Mouse (Mus musculus) MEL (cell line): ENCODE data around the gene Slc22a17. TPM values are rescaled to one million over a fixed set of nuclear protein-coding genes. Genes with fewer than 3 reads are reported as not detected.
"Not testable (repeated sequence)": the region's sequence is repeated elsewhere in the genome, so short reads cannot be mapped to it uniquely, and the experiment has no call there.

Experiments
- DNase-seq: peaks from one replicate; pipeline ENCODE4 v3.0.0; 2011; ENCODE audit warnings: low read depth, low spot score
- H3K27ac ChIP-seq: 2 replicates; pipeline ENCODE4 v1.5.1; 2012; ENCODE audit warnings: low read depth, mild to moderate bottlenecking, control low read depth, low read length, moderate library complexity; ENCODE audit not compliant: control insufficient read depth
- H3K27me3 ChIP-seq, 2 experiments: fragments of 150-350 bp in 1 of 2; sonication (generic) in 1 of 2; 2 replicates each; pipeline ENCODE4 v1.6.1; 2012; ENCODE audit warnings: low read length in 2 of 2, mild to moderate bottlenecking in 2 of 2, improper control_type of control experiment in 1 of 2, moderate library complexity in 1 of 2; ENCODE audit not compliant: insufficient read depth in 2 of 2, control insufficient read depth in 1 of 2
- H3K36me3 ChIP-seq, 2 experiments: 2 replicates each; pipeline ENCODE4 v1.6.1; 2012 to 2014; ENCODE audit warnings: low read length in 2 of 2, improper control_type of control experiment in 1 of 2, inconsistent platforms in 1 of 2, mild to moderate bottlenecking in 1 of 2; ENCODE audit not compliant: insufficient read depth in 2 of 2, control insufficient read depth in 1 of 2
- H3K4me1 ChIP-seq, 2 experiments: fragments of 150-350 bp in 1 of 2; sonication (generic) in 1 of 2; 2 replicates each; pipeline ENCODE4 v1.6.1; 2012; ENCODE audit warnings: low read length in 2 of 2, improper control_type of control experiment in 1 of 2, mild to moderate bottlenecking in 1 of 2; ENCODE audit not compliant: insufficient read depth in 2 of 2, control insufficient read depth in 1 of 2
- H3K4me3 ChIP-seq, 2 experiments: fragments of 150-350 bp in 1 of 2; sonication (generic) in 1 of 2; 2 replicates each; pipeline ENCODE4 v1.5.1; 2012; ENCODE audit warnings: low read depth in 2 of 2, low read length in 2 of 2, mild to moderate bottlenecking in 2 of 2, moderate library complexity in 2 of 2, control low read depth in 1 of 2, improper control_type of control experiment in 1 of 2; ENCODE audit not compliant: control insufficient read depth in 1 of 2, insufficient read depth in 1 of 2
- H3K79me2 ChIP-seq: 2 replicates; pipeline ENCODE4 v1.6.1; 2012; ENCODE audit warnings: mild to moderate bottlenecking, low read length, moderate library complexity; ENCODE audit not compliant: control insufficient read depth, poor library complexity, insufficient read depth
- H3K9ac ChIP-seq: 2 replicates; pipeline ENCODE4 v1.6.1; 2012; ENCODE audit warnings: low read depth, mild to moderate bottlenecking, control low read depth, low read length, moderate library complexity; ENCODE audit not compliant: control insufficient read depth, poor library complexity, severe bottlenecking
- H3K9me3 ChIP-seq: fragments of 150-350 bp; sonication (generic); replicated peaks from 2 replicates; pipeline ENCODE4 v1.6.1; 2012; ENCODE audit warnings: mild to moderate bottlenecking, low read length, improper control_type of control experiment, moderate library complexity; ENCODE audit not compliant: insufficient read depth
- BHLHE40 ChIP-seq: IDR thresholded peaks from 2 replicates; pipeline ENCODE4 v1.6.1; 2012; ENCODE audit warnings: low read depth, mild to moderate bottlenecking, inconsistent platforms, low read length, improper control_type of control experiment, borderline replicate concordance
- CHD1 ChIP-seq: IDR thresholded peaks from 2 replicates; pipeline ENCODE4 v1.6.1; 2012; ENCODE audit warnings: low read depth, mild to moderate bottlenecking, inconsistent platforms, low read length, improper control_type of control experiment
- CHD2 ChIP-seq: IDR thresholded peaks from 2 replicates; pipeline ENCODE4 v1.6.1; 2011; ENCODE audit warnings: low read length, improper control_type of control experiment
- CTCF ChIP-seq, 3 experiments: IDR thresholded peaks in 2 of 3; conservative IDR thresholded peaks in 1 of 3; 2 replicates each; pipeline ENCODE4 v1.5.1; 2011 to 2012; ENCODE audit warnings: low read length in 3 of 3, low read depth in 2 of 3, mild to moderate bottlenecking in 2 of 3, improper control_type of control experiment in 1 of 3, inconsistent platforms in 1 of 3, mixed read lengths in 1 of 3, moderate library complexity in 1 of 3; ENCODE audit not compliant: control insufficient read depth in 1 of 3, insufficient read depth in 1 of 3, poor library complexity in 1 of 3, severe bottlenecking in 1 of 3
- ELF1 ChIP-seq: IDR thresholded peaks from 2 replicates; pipeline ENCODE4 v1.6.1; 2014; ENCODE audit warnings: low read depth, mild to moderate bottlenecking, inconsistent platforms, low read length, improper control_type of control experiment, moderate library complexity
- ETS1 ChIP-seq: IDR thresholded peaks from 2 replicates; pipeline ENCODE4 v1.6.1; 2012; ENCODE audit warnings: low read depth, mild to moderate bottlenecking, inconsistent platforms, low read length, improper control_type of control experiment, moderate library complexity
- GABPA ChIP-seq: IDR thresholded peaks from 2 replicates; pipeline ENCODE4 v1.6.1; 2012; ENCODE audit warnings: low read depth, mild to moderate bottlenecking, inconsistent platforms, low read length, improper control_type of control experiment, moderate library complexity
- HCFC1 ChIP-seq: IDR thresholded peaks from 2 replicates; pipeline ENCODE4 v1.6.1; 2012; ENCODE audit warnings: low read depth, mild to moderate bottlenecking, inconsistent platforms, low read length, improper control_type of control experiment, moderate library complexity
- KAT2A ChIP-seq: conservative IDR thresholded peaks from 2 replicates; pipeline ENCODE4 v1.6.1; 2012; ENCODE audit warnings: low read depth, low read length, improper control_type of control experiment, inconsistent platforms
- MAFK ChIP-seq: IDR thresholded peaks from 2 replicates; pipeline ENCODE4 v1.6.1; 2011; ENCODE audit warnings: low read depth, mild to moderate bottlenecking, low read length, improper control_type of control experiment, borderline replicate concordance
- MAX ChIP-seq: IDR thresholded peaks from 2 replicates; pipeline ENCODE4 v1.6.1; 2011; ENCODE audit warnings: low read length, improper control_type of control experiment
- MAZ ChIP-seq: IDR thresholded peaks from 2 replicates; pipeline ENCODE4 v1.6.1; 2012; ENCODE audit warnings: low read depth, mild to moderate bottlenecking, inconsistent platforms, low read length, improper control_type of control experiment
- MEF2A ChIP-seq: IDR thresholded peaks from 2 replicates; pipeline ENCODE4 v1.6.1; 2014; ENCODE audit warnings: low read depth, mild to moderate bottlenecking, inconsistent platforms, low read length, improper control_type of control experiment; ENCODE audit not compliant: poor library complexity, insufficient replicate concordance, severe bottlenecking; ENCODE audit errors: extremely low read depth
- MXI1 ChIP-seq: IDR thresholded peaks from 2 replicates; pipeline ENCODE4 v1.6.1; 2011; ENCODE audit warnings: mild to moderate bottlenecking, low read depth, low read length, improper control_type of control experiment
- MYB ChIP-seq: IDR thresholded peaks from 2 replicates; pipeline ENCODE4 v1.6.1; 2011; ENCODE audit warnings: mild to moderate bottlenecking, low read depth, low read length, improper control_type of control experiment
- NELFE ChIP-seq: IDR thresholded peaks from 2 replicates; pipeline ENCODE4 v1.6.1; 2011; ENCODE audit warnings: low read depth, low read length, improper control_type of control experiment
- NRF1 ChIP-seq: IDR thresholded peaks from 2 replicates; pipeline ENCODE4 v1.6.1; 2014; ENCODE audit warnings: low read depth, mild to moderate bottlenecking, inconsistent platforms, low read length, improper control_type of control experiment, moderate library complexity; ENCODE audit not compliant: poor library complexity, insufficient read depth, severe bottlenecking
- POLR2A ChIP-seq, 2 experiments: IDR thresholded peaks; 2 replicates each; pipeline ENCODE4 v1.6.1; 2011 to 2012; ENCODE audit warnings: low read length in 2 of 2, mild to moderate bottlenecking in 2 of 2, control low read depth in 1 of 2, improper control_type of control experiment in 1 of 2, low read depth in 1 of 2, moderate library complexity in 1 of 2; ENCODE audit not compliant: control insufficient read depth in 1 of 2, insufficient read depth in 1 of 2, poor library complexity in 1 of 2
- POLR2AphosphoS2 ChIP-seq: IDR thresholded peaks from 2 replicates; pipeline ENCODE4 v1.6.1; 2011; ENCODE audit warnings: low read length, improper control_type of control experiment
- POLR2AphosphoS5 ChIP-seq: IDR thresholded peaks from 2 replicates; pipeline ENCODE4 v1.6.1; 2012; ENCODE audit warnings: low read depth, borderline replicate concordance, mild to moderate bottlenecking, inconsistent platforms, low read length, moderate library complexity, mixed read lengths
- RAD21 ChIP-seq: IDR thresholded peaks from 2 replicates; pipeline ENCODE4 v1.6.1; 2011; ENCODE audit warnings: mild to moderate bottlenecking, low read depth, low read length, improper control_type of control experiment
- RCOR1 ChIP-seq: IDR thresholded peaks from 2 replicates; pipeline ENCODE4 v1.6.1; 2012; ENCODE audit warnings: low read depth, mild to moderate bottlenecking, inconsistent platforms, low read length, improper control_type of control experiment
- SIN3A ChIP-seq: IDR thresholded peaks from 2 replicates; pipeline ENCODE4 v1.6.1; 2012; ENCODE audit warnings: low read length, improper control_type of control experiment, inconsistent platforms
- SMC3 ChIP-seq: IDR thresholded peaks from 2 replicates; pipeline ENCODE4 v1.6.1; 2011; ENCODE audit warnings: low read depth, low read length, improper control_type of control experiment
- TAL1 ChIP-seq: IDR thresholded peaks from 2 replicates; pipeline ENCODE4 v1.6.1; 2012; ENCODE audit warnings: mild to moderate bottlenecking, inconsistent platforms, low read length, moderate library complexity, mixed read lengths
- TBP ChIP-seq: IDR thresholded peaks from 2 replicates; pipeline ENCODE4 v1.8.0; 2011; ENCODE audit warnings: low read depth, low read length, improper control_type of control experiment
- UBTF ChIP-seq: IDR thresholded peaks from 2 replicates; pipeline ENCODE4 v1.6.1; 2012; ENCODE audit warnings: low read depth, mild to moderate bottlenecking, inconsistent platforms, low read length, improper control_type of control experiment, moderate library complexity, borderline replicate concordance; ENCODE audit not compliant: insufficient read depth
- USF2 ChIP-seq, 2 experiments: IDR thresholded peaks; 2 replicates each; pipeline ENCODE4 v1.6.1; 2011 to 2012; ENCODE audit warnings: improper control_type of control experiment in 2 of 2, low read length in 2 of 2, borderline replicate concordance in 1 of 2, inconsistent platforms in 1 of 2, low read depth in 1 of 2, mild to moderate bottlenecking in 1 of 2; ENCODE audit not compliant: insufficient read depth in 1 of 2
- ZC3H11A ChIP-seq: IDR thresholded peaks from 2 replicates; pipeline ENCODE4 v1.6.1; 2012; ENCODE audit warnings: low read depth, mild to moderate bottlenecking, inconsistent platforms, low read length, improper control_type of control experiment
- ZKSCAN1 ChIP-seq: IDR thresholded peaks from 2 replicates; pipeline ENCODE4 v1.6.1; 2012; ENCODE audit warnings: low read depth, mild to moderate bottlenecking, inconsistent platforms, low read length, improper control_type of control experiment, moderate library complexity
- ZNF384 ChIP-seq: IDR thresholded peaks from 2 replicates; pipeline ENCODE4 v1.6.1; 2012; ENCODE audit warnings: low read depth, mild to moderate bottlenecking, inconsistent platforms, low read length, improper control_type of control experiment
- polyA plus RNA-seq, 2 experiments: library from polyadenylated mRNA; stranded (reverse) in 1 of 2; unstranded in 1 of 2; fragments of >175 nt in 1 of 2; fragments of >200 nt in 1 of 2; gene quantifications; 2 replicates each; pipeline versions ENCODE4 v1.2.1 to v1.2.4; 2012; ENCODE audit warnings: low replicate concordance in 2 of 2, low read depth in 1 of 2; ENCODE audit not compliant: insufficient read length in 2 of 2, insufficient read depth in 1 of 2, missing spikeins in 1 of 2
- total RNA-seq: library from RNA; depleted of rRNA; stranded (reverse); fragments of 300-350 nt; gene quantifications from 2 replicates; pipeline ENCODE4 v1.2.3, GENCODE M21; 2012

Slc22a17 gene
- total and polyA plus RNA-seq, 3 experiments, result 0.31 to 1.1 TPM; not detected in 1

DNA sequence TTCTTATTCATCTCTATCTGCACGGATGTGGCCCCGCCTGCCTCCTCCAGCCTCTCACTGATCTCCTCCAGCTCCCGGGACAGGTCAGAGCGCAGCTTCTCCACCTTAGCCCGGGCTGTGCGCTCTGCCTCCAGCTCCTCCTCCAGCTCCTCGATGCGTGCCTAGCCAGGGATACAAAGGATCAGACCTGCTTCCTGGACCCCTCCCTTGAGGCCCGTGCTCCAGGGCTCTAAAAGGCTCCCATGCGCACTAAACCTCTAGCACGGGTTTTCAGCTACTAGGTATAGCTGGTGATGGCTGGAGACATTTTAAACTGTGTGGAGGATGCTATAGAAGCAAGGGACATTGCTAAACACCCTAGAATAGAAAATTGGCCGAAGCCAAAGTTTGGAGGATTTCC is 37.6 kb upstream of the Slc22a17 start:
- Histone ChIP-seq H3K4me1 (no peaks in the 10 kb centered on the region), H3K4me3 (no peak overlapping the region), H3K27me3 (peaks cover 2 to 6% of the 10 kb centered on the region in 2 experiments; a peak in 3 of 4 replicates), H3K9ac (no peak overlapping the region), H3K79me2 (no peaks in the 10 kb centered on the region), H3K9me3 (no peaks in the 10 kb centered on the region), H3K27ac (no peak overlapping the region), H3K36me3 (no peaks in the 10 kb centered on the region)
- no peak for DNase-seq
- TF ChIP-seq UBTF, result no peak
- no peak for TF ChIP-seq RAD21
- TF ChIP-seq ZC3H11A, result no peak
- no peak for TF ChIP-seq ETS1
- TF ChIP-seq CHD2, result no peak
- no peak for TF ChIP-seq RCOR1
- TF ChIP-seq ZNF384, result no peak
- TF ChIP-seq CTCF (IDR thresholded peaks at IDR 0.05 in 2 of 3, conservative IDR thresholded peaks at IDR 0.05 in 1 of 3; ENCODE audit: control insufficient read depth in 1 of 3, insufficient read depth in 1 of 3, low read depth in 2 of 3, low read length in 3 of 3, poor library complexity in 1 of 3, severe bottlenecking in 1 of 3), result no peak
- TF ChIP-seq KAT2A, result no peak
- TF ChIP-seq MAX, result no peak
- no peak for TF ChIP-seq MEF2A
- no peak for TF ChIP-seq GABPA
- no peak for TF ChIP-seq ELF1
- no peak for TF ChIP-seq POLR2AphosphoS5
- no peak for TF ChIP-seq SIN3A
- TF ChIP-seq MYB, result no peak
- no peak for TF ChIP-seq SMC3
- TF ChIP-seq NRF1, result no peak
- no peak for TF ChIP-seq USF2 (IDR thresholded peaks at IDR 0.05; ENCODE audit: borderline replicate concordance in 1 of 2, insufficient read depth in 1 of 2, low read depth in 1 of 2, low read length in 2 of 2)
- TF ChIP-seq TAL1, result no peak

DNA sequence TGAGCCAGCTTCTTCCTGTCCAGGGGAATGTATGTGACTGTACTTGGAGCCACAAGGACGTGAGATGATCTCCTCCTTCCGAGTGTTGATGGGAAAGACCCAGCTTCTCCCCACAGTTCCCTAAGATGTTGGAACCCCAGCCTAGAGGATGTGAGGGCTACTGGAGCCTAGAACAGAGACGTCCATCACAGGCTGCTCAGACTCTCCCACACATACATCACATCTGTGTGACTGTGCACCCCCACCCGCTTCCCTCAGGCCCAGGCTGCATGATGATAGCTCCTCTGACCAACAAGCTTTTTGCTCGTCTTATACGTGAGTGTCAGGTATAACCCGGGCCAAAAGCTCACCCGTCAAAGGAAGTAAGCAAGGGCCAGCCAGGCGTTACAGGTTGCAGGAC is 35.8 kb upstream of the Slc22a17 start:
- peaks cover 2% of the 10 kb centered on the region in 2 experiments; a peak in 3 of 4 replicates for H3K27me3 ChIP-seq

DNA sequence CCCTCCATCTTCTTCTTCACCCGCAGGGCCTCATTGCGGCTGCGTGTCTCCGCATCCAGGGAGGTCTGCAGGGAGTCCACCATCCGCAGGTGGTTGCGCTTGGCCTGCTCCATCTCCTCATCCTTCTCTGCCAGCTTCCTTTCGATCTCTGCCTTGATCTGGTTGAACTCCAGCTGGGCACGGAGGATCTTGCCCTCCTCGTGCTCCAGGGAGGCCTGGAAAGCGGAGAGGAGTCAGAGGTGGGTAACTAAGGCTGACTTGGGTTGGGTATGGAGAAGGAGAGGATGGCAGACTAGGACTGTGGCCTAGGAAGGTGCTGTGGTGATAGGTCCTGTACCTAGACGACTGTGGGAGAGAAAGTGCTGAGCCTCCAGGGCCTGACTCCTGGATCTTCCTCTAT is 34.1 kb upstream of the Slc22a17 start:
- not testable (repeated sequence) for H3K27me3 ChIP-seq, H3K79me2 ChIP-seq, H3K9ac ChIP-seq, H3K4me1 ChIP-seq, H3K4me3 ChIP-seq, H3K27ac ChIP-seq, H3K9me3 ChIP-seq, H3K36me3 ChIP-seq, DNase-seq

More for the DNA sequence above, 35.8 kb upstream of the Slc22a17 start:
- Histone ChIP-seq H3K4me3 (no peak overlapping the region), H3K27ac (no peak overlapping the region), H3K9ac (no peak overlapping the region), H3K9me3 (no peaks in the 10 kb centered on the region), H3K4me1 (no peaks in the 10 kb centered on the region), H3K79me2 (no peaks in the 10 kb centered on the region), H3K36me3 (no peaks in the 10 kb centered on the region)
- DNase-seq, result no peak
- TF ChIP-seq POLR2AphosphoS2 (no peak), MEF2A (no peak), CHD1 (no peak), TBP (no peak), GABPA (no peak), HCFC1 (no peak), MAFK (no peak), RCOR1 (no peak), MAZ (no peak), POLR2A (IDR thresholded peaks at IDR 0.05; ENCODE audit: control insufficient read depth in 1 of 2, insufficient read depth in 1 of 2, low read depth in 1 of 2, low read length in 2 of 2, poor library complexity in 1 of 2) (no peak), BHLHE40 (no peak), POLR2AphosphoS5 (no peak), NELFE (no peak), MXI1 (no peak), USF2 (IDR thresholded peaks at IDR 0.05; ENCODE audit: borderline replicate concordance in 1 of 2, insufficient read depth in 1 of 2, low read depth in 1 of 2, low read length in 2 of 2) (no peak), ZKSCAN1 (no peak), ZC3H11A (no peak), MYB (no peak), MAX (no peak), UBTF (no peak)
